Mouse (Mus musculus) forebrain, embryonic 11.5 days (tissue): ENCODE data around the gene Rce1. TPM values are rescaled to one million over a fixed set of nuclear protein-coding genes. Genes with fewer than 3 reads are reported as not detected.

Source experiments
- ATAC-seq: fragments of 200-750 bp; cut with Nextera tagmentation; replicated peaks from 2 replicates; pipeline ENCODE4 v1.8.0; 2017; ENCODE audit warnings: moderate TSS enrichment; ENCODE audit not compliant: low FRiP score
- DNase-seq: peaks from one replicate; pipeline ENCODE4 v3.0.0-alpha.2; 2017; ENCODE audit warnings: low spot score
- H3K27ac ChIP-seq: fragments of 300-500 bp; sonication (generic); 2 replicates; pipeline ENCODE4 v1.5.1; 2014; ENCODE audit warnings: low read depth, low read length
- H3K27me3 ChIP-seq: fragments of 300-500 bp; sonication (generic); 2 replicates; pipeline ENCODE4 v1.6.1; 2014; ENCODE audit warnings: mild to moderate bottlenecking, low read length, mixed read lengths; ENCODE audit not compliant: control insufficient read depth, insufficient read depth
- H3K36me3 ChIP-seq: fragments of 300-500 bp; sonication (generic); 2 replicates; pipeline ENCODE4 v1.6.1; 2014; ENCODE audit warnings: mild to moderate bottlenecking, low read length, moderate library complexity, mixed read lengths; ENCODE audit not compliant: control insufficient read depth, insufficient read depth
- H3K4me1 ChIP-seq: fragments of 300-500 bp; sonication (generic); replicated peaks from 2 replicates; pipeline ENCODE4 v1.6.1; 2014; ENCODE audit warnings: low read length, mixed read lengths; ENCODE audit not compliant: control insufficient read depth, insufficient read depth
- H3K4me2 ChIP-seq: fragments of 300-500 bp; sonication (generic); 2 replicates; pipeline ENCODE4 v1.6.1; 2014; ENCODE audit warnings: low read depth, mild to moderate bottlenecking, low read length, moderate library complexity, mixed read lengths; ENCODE audit not compliant: severe bottlenecking
- H3K4me3 ChIP-seq: fragments of 300-500 bp; sonication (generic); 2 replicates; pipeline ENCODE4 v1.5.1; 2014; ENCODE audit warnings: low read depth, low read length
- H3K9ac ChIP-seq: fragments of 300-500 bp; sonication (generic); 2 replicates; pipeline ENCODE4 v1.6.1; 2014; ENCODE audit warnings: low read length
- H3K9me3 ChIP-seq: fragments of 300-500 bp; sonication (generic); 2 replicates; pipeline ENCODE4 v1.6.1; 2016; ENCODE audit warnings: low read length, mixed read lengths; ENCODE audit not compliant: control insufficient read depth
- WGBS: fragments of 180-500 bp; shearing (Covaris S2); extraction: QIAGEN DNeasy Blood & Tissue Kit; methylation state at CpG from one replicate; pipeline ENCODE4 v1.1.7; 2014; 5-methylcytosine and 5-hydroxymethylcytosine counted together
- polyA plus RNA-seq: library from polyadenylated mRNA; unstranded; fragments of >200 nt; fragmentation: Nextera tagmentation; extraction: Ambion mirVana; gene quantifications from 2 replicates; pipeline ENCODE4 v1.2.1, GENCODE M21; 2014

Gene Rce1
- polyA plus RNA-seq, 1 experiment from 2014 or later: 60.1 TPM

DNA sequence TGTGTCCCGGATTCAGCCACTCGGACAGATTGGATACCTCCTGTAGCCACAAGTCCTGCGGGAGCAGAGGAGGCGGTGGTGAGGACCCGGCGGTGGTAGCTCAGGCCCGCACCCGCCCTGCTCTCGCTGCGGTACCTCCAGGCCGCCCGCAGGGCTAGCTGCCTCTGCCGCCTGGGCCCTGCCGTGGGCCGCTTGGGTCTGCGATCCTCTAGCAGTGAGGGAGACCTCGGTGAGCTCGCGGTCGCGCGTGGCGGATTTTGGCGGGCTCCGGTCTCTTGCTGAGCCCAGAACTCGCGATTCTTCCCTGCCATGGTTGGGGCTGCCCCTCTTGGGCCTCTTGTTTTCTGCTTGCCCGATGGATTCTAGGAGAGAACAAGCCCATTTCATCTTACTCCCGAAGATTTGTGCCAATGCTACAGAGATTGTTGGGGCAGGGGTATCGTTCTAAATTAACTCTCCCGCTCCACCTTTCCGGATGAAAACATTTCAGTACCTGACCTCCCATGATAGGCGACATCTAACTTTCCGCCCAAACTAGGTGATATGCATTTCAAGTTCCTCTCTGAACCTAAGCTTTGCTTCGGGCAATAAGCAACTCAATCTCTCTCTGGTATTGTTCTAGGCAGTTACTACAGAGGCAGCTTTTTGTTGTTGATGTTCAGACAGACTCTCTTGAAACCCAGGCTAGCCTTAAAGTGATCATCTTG lies 541 bp upstream of the Rce1 start:
- Histone ChIP-seq H3K9me3 (no peaks in the 10 kb centered on the region), H3K9ac (peak overlapping the region; percentile 96), H3K4me1 (peaks cover 15% of the 10 kb centered on the region), H3K36me3 (no peaks in the 10 kb centered on the region; the same call in 1 of the 2 replicates), H3K27ac (peak overlapping the region; percentile 78; the same call in 1 of the 2 replicates), H3K27me3 (no peaks in the 10 kb centered on the region), H3K4me3 (peak overlapping the region; percentile 87), H3K4me2 (peak overlapping the region; percentile 78)
- DNase-seq (peak; percentile 76), ATAC-seq (peak; percentile 80)
- 3% methylated on average over 35 of the region's 35 CpGs for WGBS

DNA sequence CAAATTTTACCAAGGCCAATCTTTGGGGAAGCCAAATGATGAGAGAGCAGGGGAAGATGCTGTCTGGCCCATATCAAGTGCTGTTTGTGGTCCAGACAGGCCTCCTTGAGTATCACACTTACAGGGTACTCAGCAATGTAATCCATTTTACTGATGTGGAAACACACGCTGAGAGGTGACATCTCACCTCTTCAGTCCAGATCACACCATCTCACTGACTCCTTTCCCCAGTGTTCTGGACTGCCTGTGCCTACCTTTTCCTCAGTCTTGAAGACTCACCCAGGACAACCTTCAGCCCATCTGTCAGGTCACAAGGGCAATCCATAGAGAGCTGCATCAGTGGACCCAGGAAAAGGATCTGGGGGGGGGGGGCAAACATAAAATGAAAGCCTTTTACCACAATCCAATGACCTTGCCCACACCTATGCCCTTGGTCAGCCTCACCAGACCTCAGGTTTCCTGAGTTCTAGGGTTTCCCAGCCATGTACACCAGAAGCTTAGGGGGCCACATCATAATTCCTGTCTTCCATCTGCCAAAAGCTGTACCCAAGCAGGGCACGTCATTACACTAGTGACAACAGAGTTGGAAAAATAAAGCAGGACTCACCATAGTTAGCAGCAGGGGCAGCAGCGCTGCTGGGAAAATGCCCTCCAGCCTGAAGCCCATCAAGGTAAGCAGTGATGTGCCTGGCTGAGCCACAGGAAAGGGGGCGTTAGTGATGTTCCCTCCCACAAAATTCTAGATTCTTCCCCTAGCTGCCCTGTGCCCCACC lies 849 bp downstream of the Rce1 start:
- peak overlapping the region; percentile 78 for H3K4me2 ChIP-seq
- ATAC-seq (no peak), DNase-seq (peak; percentile 32)
- peaks cover 15% of the 10 kb centered on the region for H3K4me1 ChIP-seq
- H3K9me3 ChIP-seq: no peaks in the 10 kb centered on the region
- peak overlapping the region; percentile 87 for H3K4me3 ChIP-seq
- no peaks in the 10 kb centered on the region; the same call in 1 of the 2 replicates for H3K36me3 ChIP-seq
- 30% methylated on average over 4 of the region's 4 CpGs for WGBS
- H3K27ac ChIP-seq: no peak overlapping the region
- H3K9ac ChIP-seq: peak overlapping the region; percentile 96
- no peaks in the 10 kb centered on the region for H3K27me3 ChIP-seq

- Histone ChIP-seq H3K9me3 (no peaks in the 10 kb centered on the region), H3K4me3 (no peak overlapping the region), H3K27ac (no peak overlapping the region), H3K4me1 (peaks cover 13% of the 10 kb centered on the region), H3K9ac (no peak overlapping the region), H3K36me3 (no peaks in the 10 kb centered on the region; the same call in 1 of the 2 replicates), H3K27me3 (no peaks in the 10 kb centered on the region), H3K4me2 (no peak overlapping the region)
- WGBS: 95% methylated on average over 12 of the region's 12 CpGs
- peak; percentile 52 for DNase-seq
- ATAC-seq: no peak
Measured at GRCm38 (mm10) chr19:4624006-4624405, 1.4 kb downstream of the Rce1 start.

DNA sequence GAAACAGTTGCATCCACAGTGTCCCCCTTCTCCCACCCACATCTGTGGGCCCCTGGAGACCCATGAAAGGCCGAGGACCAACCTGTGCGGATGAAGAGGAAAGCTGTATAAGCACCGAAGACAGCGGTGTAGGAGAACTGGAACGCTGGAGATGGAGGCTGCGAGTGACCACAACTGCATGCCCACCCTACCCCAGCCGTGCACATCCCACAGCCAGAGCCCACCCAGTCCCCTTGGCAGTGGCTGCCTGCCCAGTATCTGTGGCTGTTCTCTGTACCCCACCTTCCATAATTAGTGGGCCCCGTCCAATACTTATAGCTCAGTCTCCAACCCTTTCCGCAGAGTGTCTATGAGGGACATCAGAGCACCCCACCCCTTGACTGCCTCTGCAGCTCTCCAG lies 2.0 kb downstream of the Rce1 start:
- H3K4me3 ChIP-seq: no peak overlapping the region

GRCm38 (mm10) chr19:4622780-4623179 lies 2.7 kb downstream of the Rce1 start:
- Histone ChIP-seq H3K27ac (no peak overlapping the region), H3K4me3 (no peak overlapping the region), H3K9ac (no peak overlapping the region), H3K4me2 (no peak overlapping the region), H3K36me3 (no peaks in the 10 kb centered on the region; the same call in 1 of the 2 replicates), H3K9me3 (no peaks in the 10 kb centered on the region), H3K4me1 (peaks cover 8% of the 10 kb centered on the region), H3K27me3 (no peaks in the 10 kb centered on the region)
- ATAC-seq: no peak
- peak; percentile 35 for DNase-seq
- WGBS: 75% methylated on average over 5 of the region's 5 CpGs

More for the DNA sequence above, 2.0 kb downstream of the Rce1 start:
- 98% methylated on average over 9 of the region's 9 CpGs for WGBS
- Histone ChIP-seq H3K9me3 (no peaks in the 10 kb centered on the region), H3K4me1 (peaks cover 11% of the 10 kb centered on the region), H3K36me3 (no peaks in the 10 kb centered on the region; the same call in 1 of the 2 replicates), H3K27ac (no peak overlapping the region), H3K9ac (no peak overlapping the region), H3K4me2 (no peak overlapping the region), H3K27me3 (no peaks in the 10 kb centered on the region)
- ATAC-seq (no peak), DNase-seq (no peak)

DNA sequence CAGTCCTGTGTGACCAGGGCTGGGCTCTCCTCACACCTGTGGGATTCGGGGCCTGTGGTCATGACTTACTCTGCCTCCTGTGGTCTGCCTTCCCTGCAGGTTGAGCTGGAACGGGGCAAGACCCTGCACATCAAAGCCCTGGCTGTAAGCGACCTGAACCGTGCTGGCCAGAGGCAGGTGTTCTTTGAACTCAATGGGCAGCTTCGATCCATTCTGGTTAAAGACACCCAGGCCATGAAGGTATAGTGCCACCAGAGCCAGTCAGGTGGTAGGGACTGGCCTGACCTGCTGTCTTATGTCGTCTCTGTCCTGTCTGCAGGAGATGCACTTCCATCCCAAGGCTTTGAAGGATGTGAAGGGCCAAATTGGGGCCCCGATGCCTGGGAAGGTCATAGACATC lies 4.7 kb downstream of the Rce1 start:
- H3K4me3 ChIP-seq: no peak overlapping the region
- ATAC-seq: no peak
- H3K27me3 ChIP-seq: no peaks in the 10 kb centered on the region
- H3K36me3 ChIP-seq: no peaks in the 10 kb centered on the region; the same call in 1 of the 2 replicates
- WGBS: 83% methylated on average over 7 of the region's 7 CpGs
- DNase-seq: no peak
- peaks cover 12% of the 10 kb centered on the region for H3K4me1 ChIP-seq
- no peak overlapping the region for H3K27ac ChIP-seq
- no peak overlapping the region for H3K4me2 ChIP-seq
- H3K9me3 ChIP-seq: no peaks in the 10 kb centered on the region
- H3K9ac ChIP-seq: no peak overlapping the region

DNA sequence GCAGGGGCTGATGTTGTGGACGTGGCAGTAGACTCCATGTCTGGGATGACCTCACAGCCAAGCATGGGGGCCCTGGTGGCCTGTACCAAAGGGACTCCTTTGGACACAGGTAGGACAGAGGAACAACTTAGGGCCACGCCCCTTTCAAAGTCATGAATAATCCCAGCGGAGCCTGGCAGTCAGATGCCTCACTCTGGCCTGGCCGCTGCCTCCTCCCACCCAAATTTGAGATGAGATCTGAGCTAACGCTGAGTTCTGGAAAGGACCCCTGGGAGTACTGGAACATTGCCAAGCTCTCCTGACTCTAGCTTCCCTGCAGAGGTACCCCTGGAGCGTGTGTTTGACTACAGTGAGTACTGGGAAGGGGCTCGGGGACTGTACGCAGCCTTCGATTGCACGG lies 6.0 kb downstream of the Rce1 start:
- ATAC-seq: no peak
- no peaks in the 10 kb centered on the region; the same call in 1 of the 2 replicates for H3K36me3 ChIP-seq
- no peaks in the 10 kb centered on the region for H3K27me3 ChIP-seq
- DNase-seq: no peak
- H3K9ac ChIP-seq: no peak overlapping the region
- no peak overlapping the region for H3K4me2 ChIP-seq
- 85% methylated on average over 10 of the region's 10 CpGs for WGBS
- no peak overlapping the region for H3K27ac ChIP-seq
- peaks cover 10% of the 10 kb centered on the region for H3K4me1 ChIP-seq
- no peak overlapping the region for H3K4me3 ChIP-seq
- no peaks in the 10 kb centered on the region for H3K9me3 ChIP-seq

- peaks cover 13% of the 10 kb centered on the region for H3K4me1 ChIP-seq
- ATAC-seq: no peak
- no peak overlapping the region for H3K4me3 ChIP-seq
- no peak overlapping the region for H3K27ac ChIP-seq
- peaks cover 4% of the 10 kb centered on the region; the same call in 1 of the 2 replicates for H3K36me3 ChIP-seq
- 36% methylated on average over 18 of the region's 18 CpGs for WGBS
- H3K4me2 ChIP-seq: no peak overlapping the region
- no peak overlapping the region for H3K9ac ChIP-seq
- DNase-seq: peak; percentile 77
- H3K27me3 ChIP-seq: no peaks in the 10 kb centered on the region
- no peaks in the 10 kb centered on the region for H3K9me3 ChIP-seq
Measured at GRCm38 (mm10) chr19:4618183-4618582, 7.3 kb downstream of the Rce1 start.
